Mouse (Mus musculus) thymus, postnatal 0 days (tissue): ENCODE data around the gene Cotl1. TPM values are rescaled to one million over a fixed set of nuclear protein-coding genes. Genes with fewer than 3 reads are reported as not detected.

ENCODE experiments used
- polyA plus RNA-seq: library from polyadenylated mRNA; unstranded; fragments of >200 nt; fragmentation: Nextera tagmentation; extraction: Ambion mirVana; gene quantifications from 2 replicates; pipeline ENCODE4 v1.2.1, GENCODE M21; 2015

The Cotl1 gene
- polyA plus RNA-seq, 1 experiment from 2014 or later = 94.3 TPM

Other genes starting within 250 kb of the Cotl1 start
- gene Taf1c, start 235.3 kb downstream of the Cotl1 start, polyA plus RNA-seq = 29.5 and 29.8 TPM in 2 replicates
- gene Adad2, start 227.8 kb downstream of the Cotl1 start, polyA plus RNA-seq = not detected in 2 replicates
- gene Kcng4, start 204.9 kb downstream of the Cotl1 start, polyA plus RNA-seq = 0.04 and 0.07 TPM in 2 replicates
- gene Wfdc1, start 174.2 kb downstream of the Cotl1 start, polyA plus RNA-seq = 0.91 and 0.99 TPM in 2 replicates
- gene Atp2c2, start 140.5 kb downstream of the Cotl1 start, polyA plus RNA-seq = 0.27 and 0.29 TPM in 2 replicates
- 9.0 and 9.2 TPM in 2 replicates for gene Tldc1, start 62.1 kb downstream of the Cotl1 start, polyA plus RNA-seq
- 19.1 and 20.5 TPM in 2 replicates for gene Klhl36, start 21.7 kb upstream of the Cotl1 start, polyA plus RNA-seq
- gene Usp10, start 69.8 kb upstream of the Cotl1 start, polyA plus RNA-seq = 76.1 and 77.7 TPM in 2 replicates
- not detected in 2 replicates for gene Gm20388, start 70.3 kb upstream of the Cotl1 start, polyA plus RNA-seq
- 2.4 TPM in 2 replicates for gene Crispld2, start 151.9 kb upstream of the Cotl1 start, polyA plus RNA-seq